Mouse (Mus musculus) embryonic facial prominence, embryonic 14.5 days (tissue): ENCODE measurements around the gene Lipc. TPM values are rescaled to one million over a fixed set of nuclear protein-coding genes. Genes with fewer than 3 reads are reported as not detected.

Experiments used
- ATAC-seq: fragments of 200-750 bp; cut with Nextera tagmentation; 2 replicates; pipeline ENCODE4 v1.8.0; 2017; ENCODE audit warnings: low read depth, moderate number of reproducible peaks, moderate TSS enrichment
- DNase-seq: peaks from one replicate; pipeline ENCODE4 v3.0.0-alpha.2; 2015; ENCODE audit warnings: low spot score
- H3K27ac ChIP-seq: fragments of 300-500 bp; sonication (generic); replicated peaks from 2 replicates; pipeline ENCODE4 v1.5.1; 2014; ENCODE audit warnings: low read depth, mild to moderate bottlenecking, low read length, moderate library complexity
- H3K27me3 ChIP-seq: fragments of 300-500 bp; sonication (generic); replicated peaks from 2 replicates; pipeline ENCODE4 v1.6.1; 2014; ENCODE audit warnings: low read length; ENCODE audit not compliant: control insufficient read depth, insufficient read depth
- H3K36me3 ChIP-seq: fragments of 300-500 bp; sonication (generic); 2 replicates; pipeline ENCODE4 v1.6.1; 2014; ENCODE audit warnings: low read length, mixed read lengths; ENCODE audit not compliant: control insufficient read depth, insufficient read depth
- H3K4me1 ChIP-seq: fragments of 300-500 bp; sonication (generic); 2 replicates; pipeline ENCODE4 v1.6.1; 2014; ENCODE audit warnings: antibody characterized with exemption, low read length; ENCODE audit not compliant: control insufficient read depth, insufficient read depth
- H3K4me2 ChIP-seq: fragments of 300-500 bp; sonication (generic); 2 replicates; pipeline ENCODE4 v1.6.1; 2014; ENCODE audit warnings: low read depth, mild to moderate bottlenecking, low read length, moderate library complexity, mixed read lengths
- H3K4me3 ChIP-seq: fragments of 300-500 bp; sonication (generic); 2 replicates; pipeline ENCODE4 v1.5.1; 2014; ENCODE audit warnings: low read depth, mild to moderate bottlenecking, low read length
- H3K9ac ChIP-seq: fragments of 300-500 bp; sonication (generic); 2 replicates; pipeline ENCODE4 v1.6.1; 2014; ENCODE audit warnings: low read depth, mild to moderate bottlenecking, low read length, moderate library complexity, mixed read lengths
- H3K9me3 ChIP-seq: fragments of 300-500 bp; sonication (generic); 2 replicates; pipeline ENCODE4 v1.6.1; 2016; ENCODE audit warnings: low read length; ENCODE audit not compliant: control insufficient read depth
- WGBS: fragments of 180-500 bp; shearing (Covaris S2); extraction: QIAGEN DNeasy Blood & Tissue Kit; methylation state at CpG from one replicate; pipeline ENCODE4 v1.1.7; 2014; 5-methylcytosine and 5-hydroxymethylcytosine counted together
- polyA plus RNA-seq: library from polyadenylated mRNA; unstranded; fragments of >200 nt; fragmentation: Nextera tagmentation; extraction: Ambion mirVana; gene quantifications from 2 replicates; pipeline ENCODE4 v1.2.1, GENCODE M21; 2014

Gene Lipc
- polyA plus RNA-seq, 1 experiment from 2014 or later, result 0.79 TPM

- no peak overlapping the region for H3K9ac ChIP-seq
- H3K36me3 ChIP-seq, result no peaks in the 10 kb centered on the region
- no peak overlapping the region for H3K4me3 ChIP-seq
- DNase-seq (no peak), ATAC-seq (no peak)
- no peak overlapping the region for H3K27ac ChIP-seq
- 88% methylated on average over 5 of the region's 5 CpGs for WGBS
- H3K4me2 ChIP-seq, result no peak overlapping the region
- no peaks in the 10 kb centered on the region for H3K27me3 ChIP-seq
- no peaks in the 10 kb centered on the region for H3K4me1 ChIP-seq
- no peaks in the 10 kb centered on the region for H3K9me3 ChIP-seq
Observed at GRCm38 (mm10) chr9:70979171-70979570, 27.1 kb upstream of the Lipc start.

DNA sequence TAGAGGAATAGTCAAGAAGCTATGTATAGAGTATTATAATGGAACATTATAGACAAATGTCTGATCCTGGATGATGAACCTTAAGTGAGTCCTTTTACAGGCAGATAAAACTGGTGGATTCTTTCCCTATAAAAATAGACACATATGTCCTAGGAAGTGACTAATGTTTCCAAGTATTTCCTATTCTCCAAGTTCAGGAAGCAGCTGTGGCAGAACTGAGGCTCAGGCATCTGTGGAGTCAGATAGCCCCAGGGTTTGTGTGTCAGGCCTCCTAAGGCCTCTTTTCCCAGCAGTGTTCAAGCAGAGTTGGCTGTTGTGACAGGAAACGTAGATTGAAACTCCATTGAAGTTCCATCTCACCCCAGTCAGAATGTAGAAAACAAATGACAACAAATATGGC lies 25.4 kb upstream of the Lipc start:
- Histone ChIP-seq H3K9me3 (no peaks in the 10 kb centered on the region), H3K27me3 (no peaks in the 10 kb centered on the region), H3K9ac (no peak overlapping the region), H3K4me3 (no peak overlapping the region), H3K4me1 (no peaks in the 10 kb centered on the region), H3K27ac (no peak overlapping the region), H3K4me2 (no peak overlapping the region), H3K36me3 (no peaks in the 10 kb centered on the region)
- DNase-seq (peak; percentile 58), ATAC-seq (no peak)
- WGBS, result 43% methylated on average over 1 of the region's 1 CpGs

DNA sequence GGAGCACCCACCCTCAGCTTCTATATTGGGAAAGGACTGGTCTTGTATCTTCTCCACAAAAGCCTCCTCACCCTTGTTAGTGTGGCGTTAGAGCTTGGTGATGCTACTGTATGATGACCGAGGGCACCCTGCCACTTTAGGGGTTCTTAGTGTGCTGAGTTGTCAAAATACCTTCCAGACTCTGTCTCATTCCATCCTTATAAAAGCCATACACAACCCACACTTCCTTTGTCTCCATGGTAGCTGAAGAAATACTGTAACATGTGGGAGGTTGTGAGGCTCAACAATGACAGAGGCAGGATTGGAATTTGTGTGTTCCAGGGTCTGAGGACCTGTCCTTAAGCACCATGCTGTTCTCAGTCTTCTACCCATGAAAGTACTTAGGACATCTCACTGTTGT lies 23.9 kb upstream of the Lipc start:
- Histone ChIP-seq H3K4me1 (no peaks in the 10 kb centered on the region), H3K27ac (no peak overlapping the region), H3K9ac (no peak overlapping the region), H3K36me3 (no peaks in the 10 kb centered on the region), H3K4me2 (no peak overlapping the region), H3K4me3 (no peak overlapping the region), H3K9me3 (no peaks in the 10 kb centered on the region), H3K27me3 (no peaks in the 10 kb centered on the region)
- WGBS, result 94% methylated on average over 2 of the region's 2 CpGs
- DNase-seq, result no peak
- ATAC-seq, result no peak

DNA sequence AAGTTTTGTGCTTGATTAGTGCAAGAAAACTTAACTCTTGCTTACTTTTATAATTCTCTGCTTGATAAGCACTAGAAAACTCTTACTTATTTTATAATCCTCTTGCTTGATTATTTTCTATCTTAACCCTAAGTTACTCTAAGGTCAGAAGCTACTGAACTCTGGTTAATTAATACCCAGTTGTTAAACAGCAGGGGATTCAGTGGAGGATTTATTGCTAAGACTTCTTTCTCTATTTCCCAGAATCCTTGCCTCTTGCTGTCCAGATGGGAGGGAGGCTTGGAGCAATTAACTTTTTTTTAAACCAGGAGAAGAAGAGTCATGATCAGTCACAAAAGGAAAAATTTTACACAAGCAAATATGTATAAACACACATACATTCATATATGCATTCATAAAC lies 21.3 kb upstream of the Lipc start:
- H3K4me2 ChIP-seq, result no peak overlapping the region
- DNase-seq, result no peak
- no peak overlapping the region for H3K27ac ChIP-seq
- no peak overlapping the region for H3K4me3 ChIP-seq
- no peaks in the 10 kb centered on the region for H3K4me1 ChIP-seq
- no peaks in the 10 kb centered on the region for H3K9me3 ChIP-seq
- no peaks in the 10 kb centered on the region for H3K27me3 ChIP-seq
- no peak overlapping the region for H3K9ac ChIP-seq
- H3K36me3 ChIP-seq, result no peaks in the 10 kb centered on the region
- ATAC-seq, result no peak

DNA sequence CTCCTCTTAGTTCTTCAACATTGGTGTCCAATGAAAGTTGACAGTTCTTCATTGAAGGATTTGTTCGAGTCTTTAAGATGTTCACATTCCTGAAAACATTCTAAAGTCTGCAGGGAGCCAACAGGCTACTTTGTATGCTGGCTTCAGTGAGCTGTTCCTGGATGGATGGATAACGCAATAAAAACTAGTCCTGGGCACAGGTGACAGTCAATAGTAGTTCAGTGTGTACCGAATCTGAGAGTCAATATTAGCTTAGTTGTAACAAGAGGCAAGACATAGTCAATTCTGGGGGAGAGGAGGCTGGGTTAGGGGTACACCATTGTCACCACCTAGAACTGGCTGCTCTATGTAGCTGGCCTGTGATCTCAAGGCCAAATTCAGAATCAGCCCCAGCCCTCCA lies 17.2 kb upstream of the Lipc start:
- DNase-seq (no peak), ATAC-seq (no peak)
- Histone ChIP-seq H3K9ac (no peak overlapping the region), H3K9me3 (no peaks in the 10 kb centered on the region), H3K27ac (no peak overlapping the region), H3K4me1 (no peaks in the 10 kb centered on the region), H3K4me3 (no peak overlapping the region), H3K36me3 (no peaks in the 10 kb centered on the region), H3K27me3 (no peaks in the 10 kb centered on the region), H3K4me2 (no peak overlapping the region)
- 78% methylated on average over 3 of the region's 3 CpGs for WGBS

DNA sequence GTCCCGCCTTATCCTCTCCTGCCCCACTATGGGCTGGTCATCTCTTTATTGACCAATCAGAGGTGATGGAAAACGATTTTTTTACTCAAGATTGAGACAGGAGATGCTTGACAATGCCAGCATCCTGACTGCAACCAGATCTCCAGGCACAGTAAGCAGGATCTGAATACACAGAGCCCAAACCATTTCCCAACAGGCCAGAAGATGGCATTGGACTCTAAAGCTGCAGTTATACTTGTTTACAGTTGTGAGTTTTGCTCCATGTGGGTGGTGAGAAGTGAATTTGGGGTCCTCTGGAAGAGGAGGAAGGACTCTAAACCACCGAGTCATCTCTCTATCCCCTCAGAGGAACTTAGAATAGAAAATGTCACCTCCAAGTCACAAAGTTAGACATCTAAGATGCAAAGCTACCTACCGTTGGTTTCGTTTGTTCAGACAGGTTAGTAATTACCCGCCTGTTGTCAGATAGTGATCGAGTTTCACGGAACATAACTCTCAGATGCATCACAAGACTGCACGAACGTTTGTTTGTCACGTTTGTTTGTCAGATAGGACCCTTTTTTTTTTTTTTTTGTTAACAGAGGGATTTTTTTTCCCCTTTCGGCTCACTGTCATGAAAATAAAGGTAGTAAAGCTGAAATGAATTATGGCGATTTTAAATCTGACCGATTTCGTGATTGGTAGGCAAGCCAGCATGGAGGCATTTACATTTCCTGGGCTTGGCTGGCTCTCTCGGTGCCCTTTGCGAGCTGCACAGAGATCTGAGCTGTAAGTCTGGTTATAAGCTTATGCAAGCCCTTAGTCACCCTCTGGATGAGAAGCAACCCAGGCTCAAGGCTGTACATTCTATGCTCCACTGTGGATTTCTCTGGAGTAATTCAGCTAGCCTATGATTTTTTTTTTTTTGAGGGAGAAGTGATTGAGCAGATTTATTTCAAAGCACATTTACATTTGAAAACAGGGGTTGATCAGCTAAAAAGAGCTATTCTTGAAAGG lies 14.3 kb upstream of the Lipc start:
- ATAC-seq (no peak), DNase-seq (no peak)
- H3K4me3 ChIP-seq, result no peak overlapping the region
- no peaks in the 10 kb centered on the region for H3K27me3 ChIP-seq
- H3K27ac ChIP-seq, result no peak overlapping the region
- H3K9ac ChIP-seq, result no peak overlapping the region
- WGBS, result 71% methylated on average over 17 of the region's 17 CpGs
- H3K4me1 ChIP-seq, result no peaks in the 10 kb centered on the region
- H3K36me3 ChIP-seq, result no peaks in the 10 kb centered on the region
- H3K9me3 ChIP-seq, result no peaks in the 10 kb centered on the region
- H3K4me2 ChIP-seq, result no peak overlapping the region

- H3K27ac ChIP-seq, result no peak overlapping the region
- no peak for DNase-seq
- no peaks in the 10 kb centered on the region for H3K9me3 ChIP-seq
- no peak overlapping the region for H3K9ac ChIP-seq
- 87% methylated on average over 2 of the region's 2 CpGs for whole genome bisulfite sequencing
- no peak overlapping the region for H3K4me3 ChIP-seq
- no peaks in the 10 kb centered on the region for H3K27me3 ChIP-seq
- no peaks in the 10 kb centered on the region for H3K36me3 ChIP-seq
- no peaks in the 10 kb centered on the region for H3K4me1 ChIP-seq
- ATAC-seq, result no peak
- no peak overlapping the region for H3K4me2 ChIP-seq
Observed at GRCm38 (mm10) chr9:70965422-70965821, 13.4 kb upstream of the Lipc start.

- H3K27me3 ChIP-seq, result no peaks in the 10 kb centered on the region
- H3K4me1 ChIP-seq, result no peaks in the 10 kb centered on the region
- H3K4me3 ChIP-seq, result no peak overlapping the region
- ATAC-seq, result no peak
- no peak overlapping the region for H3K9ac ChIP-seq
- no peak overlapping the region for H3K4me2 ChIP-seq
- 85% methylated on average over 4 of the region's 4 CpGs for WGBS
- H3K9me3 ChIP-seq, result no peaks in the 10 kb centered on the region
- DNase-seq, result no peak
- no peaks in the 10 kb centered on the region for H3K36me3 ChIP-seq
- H3K27ac ChIP-seq, result no peak overlapping the region
Observed at GRCm38 (mm10) chr9:70965011-70965410, 13.0 kb upstream of the Lipc start.

DNA sequence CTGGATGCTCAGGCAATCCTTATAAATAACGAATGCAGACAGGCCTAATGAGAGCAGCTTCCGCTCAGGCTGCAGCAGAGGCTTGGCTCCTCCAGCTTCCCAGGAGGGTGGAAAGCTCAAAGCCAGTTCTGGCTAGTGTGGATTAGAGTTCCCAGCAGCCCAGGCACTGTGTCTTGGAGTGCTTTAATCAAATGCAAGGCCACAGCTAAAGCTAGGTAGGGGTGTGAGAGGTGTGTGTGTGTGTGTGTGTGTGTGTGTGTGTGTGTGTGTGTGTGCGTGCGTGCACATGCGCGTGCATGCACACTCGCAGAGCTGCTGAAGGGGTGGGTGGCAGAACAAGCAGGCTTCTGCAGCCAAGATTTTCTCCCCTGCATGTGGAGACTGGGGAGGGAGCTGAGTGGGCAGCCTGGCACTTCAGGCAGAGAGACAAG lies 11.4 kb upstream of the Lipc start:
- Histone ChIP-seq H3K4me2 (no peak overlapping the region), H3K36me3 (no peaks in the 10 kb centered on the region), H3K9ac (no peak overlapping the region), H3K9me3 (no peaks in the 10 kb centered on the region), H3K4me1 (no peaks in the 10 kb centered on the region), H3K4me3 (no peak overlapping the region), H3K27ac (no peak overlapping the region), H3K27me3 (no peaks in the 10 kb centered on the region)
- no peak for ATAC-seq
- no peak for DNase-seq
- 73% methylated on average over 7 of the region's 7 CpGs for WGBS
